Mouse (Mus musculus): Measurements from ENCODE around the gene Mtmr3. TPM values are rescaled to one million over a fixed set of nuclear protein-coding genes. Genes with fewer than 3 reads are reported as not detected.

The Mtmr3 gene
- polyA plus RNA-seq, 1 experiment from 2014 or later: 42.0 TPM

GRCm38 (mm10) chr11:4499456-4499855, 95.2 kb downstream of the Mtmr3 start:
- Histone ChIP-seq H3K36me3 (peaks cover 59% of the 10 kb centered on the region), H3K27ac (no peak overlapping the region), H3K4me1 (no peaks in the 10 kb centered on the region), H3K4me2 (replicated peaks) (no peak overlapping the region), H3K9me3 (no peaks in the 10 kb centered on the region), H3K9ac (no peak overlapping the region), H3K4me3 (no peak overlapping the region), H3K27me3 (replicated peaks) (no peaks in the 10 kb centered on the region)
- 82% methylated on average over 2 of the region's 2 CpGs for WGBS
- ATAC-seq (ENCODE audit: low FRiP score, low read depth): no peak

- Histone ChIP-seq H3K4me3 (no peak overlapping the region), H3K9me3 (no peaks in the 10 kb centered on the region), H3K4me1 (no peaks in the 10 kb centered on the region), H3K4me2 (replicated peaks) (no peak overlapping the region), H3K27me3 (replicated peaks) (no peaks in the 10 kb centered on the region), H3K36me3 (peaks cover 56% of the 10 kb centered on the region), H3K9ac (no peak overlapping the region), H3K27ac (no peak overlapping the region)
- no peak for ATAC-seq (ENCODE audit: low FRiP score, low read depth)
- WGBS: 85% methylated on average over 9 of the region's 9 CpGs
These were observed 95.9 kb downstream of the Mtmr3 start for GRCm38 (mm10) chr11:4498774-4499173.

DNA sequence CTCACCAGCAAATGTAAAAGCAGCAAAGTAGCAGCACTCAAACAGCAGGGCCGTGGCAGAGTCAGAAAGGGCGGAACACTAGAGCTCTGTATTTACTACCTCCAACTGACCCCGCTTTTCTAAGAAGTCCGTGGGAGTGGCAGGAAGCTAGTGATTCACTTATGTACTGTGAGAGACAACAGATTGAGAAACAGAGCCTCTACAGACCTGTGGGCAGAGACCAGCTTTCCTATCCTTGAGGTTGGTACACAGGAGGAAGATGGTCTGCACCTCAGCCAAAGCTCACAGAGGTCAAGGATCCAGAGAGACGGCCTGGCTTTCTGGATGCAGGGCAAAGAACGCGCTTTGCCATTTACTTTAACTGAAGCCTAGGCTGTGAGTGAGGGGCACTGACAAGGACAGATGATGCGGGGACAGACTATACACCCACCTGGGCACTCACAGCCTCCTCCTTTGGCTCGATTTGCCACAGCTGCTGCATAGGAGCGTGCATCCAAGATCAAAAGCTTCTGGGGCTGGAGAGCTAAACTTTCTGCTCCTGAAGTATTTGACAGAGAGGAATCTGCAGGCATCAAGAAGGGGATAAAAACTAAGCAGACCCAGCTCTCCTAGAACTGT, 97.1 kb downstream of the Mtmr3 start:
- peaks cover 55% of the 10 kb centered on the region for H3K36me3 ChIP-seq

DNA sequence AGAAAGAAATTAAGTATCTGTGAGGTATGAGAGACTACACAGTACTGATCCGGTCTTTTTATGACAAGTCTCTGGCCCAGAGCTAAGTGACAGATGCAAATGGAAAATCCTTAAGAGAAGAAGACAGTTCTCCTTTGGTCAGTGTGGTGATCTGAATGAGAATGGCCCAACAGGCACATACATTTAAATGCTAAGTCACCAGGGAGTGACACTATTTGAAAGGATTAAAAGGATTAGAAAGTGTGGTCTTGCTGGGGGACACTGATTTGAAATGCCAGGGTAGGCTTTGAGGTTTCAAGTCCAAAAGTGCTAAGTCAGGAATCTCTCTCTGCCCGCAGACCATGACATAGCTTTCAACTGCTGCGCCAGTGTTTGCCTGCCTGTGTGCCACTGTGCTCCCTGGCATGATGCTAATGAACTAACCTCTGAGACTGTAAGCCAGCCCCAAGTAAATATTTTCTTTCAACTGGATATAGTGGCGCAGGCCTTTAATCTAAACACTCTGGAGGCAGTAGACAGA, 99.6 kb downstream of the Mtmr3 start:
- H3K4me1 ChIP-seq: no peaks in the 10 kb centered on the region
- H3K4me2 ChIP-seq (replicated peaks): no peak overlapping the region
- H3K36me3 ChIP-seq: peaks cover 73% of the 10 kb centered on the region
- ATAC-seq (ENCODE audit: low FRiP score, low read depth): no peak
- no peak overlapping the region for H3K4me3 ChIP-seq
- H3K27ac ChIP-seq: no peak overlapping the region
- no peaks in the 10 kb centered on the region for H3K9me3 ChIP-seq
- H3K27me3 ChIP-seq (replicated peaks): no peaks in the 10 kb centered on the region
- 88% methylated on average over 4 of the region's 4 CpGs for WGBS
- no peak overlapping the region for H3K9ac ChIP-seq

More for the DNA sequence above, 97.1 kb downstream of the Mtmr3 start:
- Histone ChIP-seq H3K4me3 (no peak overlapping the region), H3K27me3 (replicated peaks) (no peaks in the 10 kb centered on the region), H3K27ac (no peak overlapping the region), H3K9ac (no peak overlapping the region), H3K4me1 (no peaks in the 10 kb centered on the region), H3K9me3 (no peaks in the 10 kb centered on the region), H3K4me2 (replicated peaks) (no peak overlapping the region)
- ATAC-seq (ENCODE audit: low FRiP score, low read depth): no peak
- 78% methylated on average over 10 of the region's 10 CpGs for WGBS

DNA sequence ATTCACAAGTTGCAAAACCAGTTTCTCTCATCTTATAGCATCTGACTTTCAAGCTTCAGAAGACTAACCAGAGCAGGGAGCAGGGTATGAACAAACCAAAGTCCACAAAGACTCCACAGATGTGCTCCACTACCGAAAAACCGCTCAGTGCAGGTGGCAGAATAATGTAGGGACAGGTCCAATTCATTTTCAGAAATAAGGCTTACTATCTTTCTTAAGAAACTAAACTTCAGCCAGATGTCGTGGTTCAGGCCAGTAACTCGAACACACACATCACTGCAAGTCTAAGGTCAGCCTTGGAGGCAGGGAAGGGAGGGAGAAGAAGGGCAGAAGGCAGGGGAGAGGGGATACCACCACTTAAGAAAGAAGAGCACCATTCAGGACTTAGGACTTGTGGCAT, 105.5 kb downstream of the Mtmr3 start:
- H3K9me3 ChIP-seq: no peaks in the 10 kb centered on the region
- H3K4me2 ChIP-seq (replicated peaks): no peak overlapping the region
- H3K27ac ChIP-seq: no peak overlapping the region
- peaks cover 90% of the 10 kb centered on the region for H3K36me3 ChIP-seq
- H3K4me1 ChIP-seq: no peaks in the 10 kb centered on the region
- 90% methylated on average over 4 of the region's 4 CpGs for WGBS
- ATAC-seq (ENCODE audit: low FRiP score, low read depth): no peak
- H3K27me3 ChIP-seq (replicated peaks): no peaks in the 10 kb centered on the region
- no peak overlapping the region for H3K4me3 ChIP-seq
- H3K9ac ChIP-seq: no peak overlapping the region

DNA sequence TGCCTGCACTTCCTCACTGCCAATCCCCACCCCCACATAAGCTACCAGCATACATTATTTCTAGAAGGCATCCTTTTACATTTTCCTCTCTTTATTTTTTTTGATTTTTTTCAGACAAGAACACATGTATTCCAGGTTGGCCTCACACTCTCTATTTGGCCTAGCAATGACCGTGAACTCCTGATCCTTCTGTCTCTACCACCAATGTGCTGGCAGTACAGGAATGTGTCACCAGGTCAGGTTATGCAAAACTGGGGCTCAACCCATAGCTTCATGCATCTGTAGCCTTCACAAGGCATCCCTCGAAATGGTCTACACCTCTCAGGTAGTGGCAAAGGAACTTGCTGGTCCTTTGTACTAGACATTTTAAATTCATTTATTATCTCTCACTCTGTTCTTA, 105.9 kb downstream of the Mtmr3 start:
- 95% methylated on average over 2 of the region's 2 CpGs for WGBS
- peaks cover 90% of the 10 kb centered on the region for H3K36me3 ChIP-seq

DNA sequence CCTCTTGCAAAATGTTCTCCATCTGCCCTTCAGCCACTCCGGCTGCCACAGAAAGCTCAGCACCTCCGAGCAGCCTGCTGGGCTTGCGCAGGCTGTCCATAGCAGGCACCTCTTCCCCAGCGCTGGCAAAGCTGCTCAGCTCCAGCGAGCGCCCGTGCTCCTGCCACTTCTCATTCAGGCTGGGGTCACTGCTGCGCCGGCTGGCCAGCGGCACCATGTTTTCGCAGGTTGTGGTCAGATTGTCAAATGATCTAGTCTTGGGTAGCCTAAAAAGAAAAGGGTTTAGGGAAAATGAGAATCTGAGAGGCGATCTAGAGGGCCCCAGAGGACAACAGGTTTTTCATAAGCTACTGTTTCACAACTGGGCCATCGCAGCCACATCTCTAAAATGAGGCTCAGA, 106.3 kb downstream of the Mtmr3 start:
- Histone ChIP-seq H3K4me1 (no peaks in the 10 kb centered on the region), H3K4me2 (replicated peaks) (no peak overlapping the region), H3K4me3 (no peak overlapping the region), H3K36me3 (peaks cover 90% of the 10 kb centered on the region), H3K27me3 (replicated peaks) (no peaks in the 10 kb centered on the region), H3K9ac (no peak overlapping the region), H3K27ac (no peak overlapping the region), H3K9me3 (no peaks in the 10 kb centered on the region)
- ATAC-seq (ENCODE audit: low FRiP score, low read depth): no peak
- WGBS: 95% methylated on average over 13 of the region's 13 CpGs

More for the DNA sequence above, 105.9 kb downstream of the Mtmr3 start:
- no peak overlapping the region for H3K4me2 ChIP-seq (replicated peaks)
- H3K9ac ChIP-seq: no peak overlapping the region
- no peaks in the 10 kb centered on the region for H3K4me1 ChIP-seq
- ATAC-seq (ENCODE audit: low FRiP score, low read depth): no peak
- no peak overlapping the region for H3K27ac ChIP-seq
- no peak overlapping the region for H3K4me3 ChIP-seq
- no peaks in the 10 kb centered on the region for H3K27me3 ChIP-seq (replicated peaks)
- no peaks in the 10 kb centered on the region for H3K9me3 ChIP-seq

- Histone ChIP-seq H3K4me1 (no peaks in the 10 kb centered on the region), H3K36me3 (peaks cover 95% of the 10 kb centered on the region), H3K27me3 (replicated peaks) (no peaks in the 10 kb centered on the region), H3K9me3 (no peaks in the 10 kb centered on the region), H3K4me3 (no peak overlapping the region), H3K4me2 (replicated peaks) (no peak overlapping the region), H3K9ac (no peak overlapping the region), H3K27ac (no peak overlapping the region)
- no peak for ATAC-seq (ENCODE audit: low FRiP score, low read depth)
- 90% methylated on average over 8 of the region's 8 CpGs for WGBS
These were observed 107.2 kb downstream of the Mtmr3 start for GRCm38 (mm10) chr11:4487401-4487965.

DNA sequence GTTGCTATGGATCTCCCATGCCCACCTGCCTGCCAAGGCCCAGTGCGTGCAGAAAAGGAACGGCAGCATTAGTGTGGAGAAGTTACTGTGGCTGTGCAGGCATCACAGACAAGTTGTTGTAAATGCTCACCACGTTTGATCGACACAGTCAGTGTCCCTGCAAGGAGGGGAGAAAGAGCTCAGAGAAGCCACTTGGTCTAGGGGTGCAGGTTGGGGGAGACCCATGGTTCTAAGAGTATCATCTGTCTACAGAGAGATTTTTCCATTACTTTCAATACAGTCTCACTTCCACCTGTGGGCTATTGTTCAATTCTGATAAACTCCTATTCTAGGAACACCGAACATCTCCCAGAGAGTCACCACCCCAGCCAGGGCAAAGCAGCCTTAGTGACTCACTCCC, 110.1 kb downstream of the Mtmr3 start:
- Histone ChIP-seq H3K36me3 (peaks cover 93% of the 10 kb centered on the region), H3K27me3 (replicated peaks) (no peaks in the 10 kb centered on the region), H3K27ac (no peak overlapping the region), H3K4me3 (no peak overlapping the region), H3K9ac (no peak overlapping the region), H3K4me1 (no peaks in the 10 kb centered on the region), H3K9me3 (no peaks in the 10 kb centered on the region), H3K4me2 (replicated peaks) (no peak overlapping the region)
- 88% methylated on average over 5 of the region's 5 CpGs for WGBS
- ATAC-seq (ENCODE audit: low FRiP score, low read depth): no peak

DNA sequence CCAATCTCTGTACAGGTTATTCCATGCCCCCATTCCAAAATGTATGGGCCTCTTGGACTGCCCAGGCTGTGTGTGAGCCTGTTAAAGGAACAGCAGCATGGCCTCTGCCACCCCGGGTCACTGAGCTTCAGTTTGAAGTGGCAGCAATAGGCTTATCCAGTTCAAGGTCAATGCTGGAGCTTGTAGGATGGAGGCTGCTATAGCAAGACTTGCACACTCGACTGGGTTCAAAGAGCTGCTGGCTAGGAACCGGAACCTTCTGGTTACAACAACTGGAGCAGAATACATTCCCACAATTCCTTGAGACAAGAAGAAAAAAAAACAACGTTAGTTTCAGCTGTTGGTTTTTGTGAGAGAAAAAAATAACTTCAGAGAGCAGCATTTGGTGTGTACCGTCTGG, 112.0 kb downstream of the Mtmr3 start:
- H3K36me3 ChIP-seq: peaks cover 80% of the 10 kb centered on the region
- no peak overlapping the region for H3K9ac ChIP-seq
- H3K4me2 ChIP-seq (replicated peaks): no peak overlapping the region
- no peak for ATAC-seq (ENCODE audit: low FRiP score, low read depth)
- no peak overlapping the region for H3K4me3 ChIP-seq
- H3K4me1 ChIP-seq: no peaks in the 10 kb centered on the region
- H3K9me3 ChIP-seq: no peaks in the 10 kb centered on the region
- no peak overlapping the region for H3K27ac ChIP-seq
- 86% methylated on average over 5 of the region's 5 CpGs for WGBS
- no peaks in the 10 kb centered on the region for H3K27me3 ChIP-seq (replicated peaks)

DNA sequence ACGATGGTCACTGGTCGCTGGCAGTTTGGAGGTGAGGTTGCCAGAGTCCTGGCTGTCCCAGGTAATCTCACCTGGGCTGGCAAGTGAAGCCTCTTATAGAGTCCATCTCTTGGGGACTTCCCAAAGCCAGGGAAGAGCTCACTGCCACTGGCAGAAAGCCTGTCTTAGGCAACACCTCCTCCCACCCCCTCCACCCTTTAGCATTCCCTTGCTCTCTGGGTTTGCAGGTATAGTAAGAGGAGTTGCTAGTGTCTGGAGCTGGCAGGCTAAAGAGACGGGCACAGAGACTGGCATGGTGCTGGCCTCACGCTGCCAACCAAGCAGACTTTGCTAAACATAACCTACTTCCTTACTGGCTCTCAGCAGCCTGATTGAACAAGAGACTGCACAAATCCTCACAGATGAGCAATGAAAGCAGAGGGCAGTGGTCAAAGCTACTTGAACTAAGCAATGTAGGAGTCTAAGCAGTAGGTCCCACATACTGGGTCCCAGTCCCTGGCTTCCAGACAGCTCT, 118.4 kb downstream of the Mtmr3 start:
- Histone ChIP-seq H3K9ac (no peak overlapping the region), H3K27ac (no peak overlapping the region), H3K4me2 (replicated peaks) (no peak overlapping the region), H3K36me3 (peaks cover 19% of the 10 kb centered on the region), H3K27me3 (replicated peaks) (no peaks in the 10 kb centered on the region), H3K4me1 (peaks cover 19% of the 10 kb centered on the region), H3K9me3 (no peaks in the 10 kb centered on the region), H3K4me3 (no peak overlapping the region)
- no peak for ATAC-seq (ENCODE audit: low FRiP score, low read depth)
- 95% methylated on average over 4 of the region's 4 CpGs for WGBS

DNA sequence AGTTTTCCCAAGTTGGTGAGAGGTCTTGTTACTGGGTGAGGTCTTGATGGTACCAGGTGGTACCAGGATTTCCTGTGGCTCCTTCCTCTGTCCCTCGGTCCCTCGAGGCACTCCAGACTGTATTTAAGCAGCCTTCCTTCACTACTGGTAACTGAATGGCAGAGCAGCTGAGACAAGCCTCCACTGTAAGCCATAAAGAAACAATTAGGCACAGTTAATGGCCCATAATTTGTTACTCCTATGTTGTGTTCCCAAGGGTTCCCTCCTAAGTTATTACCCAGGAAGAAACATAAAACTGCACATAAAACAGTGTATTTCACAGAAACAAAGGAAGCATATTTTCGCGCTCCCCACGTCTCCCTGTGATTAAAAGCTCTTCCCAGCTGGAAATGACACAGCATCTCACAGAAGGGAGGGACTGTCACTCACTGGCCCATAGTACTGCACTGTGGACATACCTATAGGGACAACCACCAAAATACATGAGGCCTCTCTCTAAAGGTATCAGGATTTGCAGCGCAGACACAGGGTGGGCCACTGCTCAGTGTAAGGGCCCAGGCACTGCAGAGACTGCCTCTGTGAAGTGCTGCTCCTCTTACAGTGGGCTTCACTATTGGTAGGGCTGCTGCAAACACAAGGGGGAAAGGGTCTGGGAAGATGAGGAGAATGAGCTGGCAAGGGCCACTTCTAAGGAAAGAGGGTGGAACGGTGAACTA, 122.0 kb downstream of the Mtmr3 start:
- no peak overlapping the region for H3K9ac ChIP-seq
- no peaks in the 10 kb centered on the region for H3K27me3 ChIP-seq (replicated peaks)
- no peaks in the 10 kb centered on the region for H3K36me3 ChIP-seq
- WGBS: 25% methylated on average over 7 of the region's 7 CpGs
- H3K27ac ChIP-seq: no peak overlapping the region
- no peak overlapping the region for H3K4me2 ChIP-seq (replicated peaks)
- no peaks in the 10 kb centered on the region for H3K9me3 ChIP-seq
- peaks cover 19% of the 10 kb centered on the region for H3K4me1 ChIP-seq
- no peak overlapping the region for H3K4me3 ChIP-seq
- peak; percentile 77 for ATAC-seq (ENCODE audit: low FRiP score, low read depth)
